Mouse (Mus musculus) right cerebral cortex, postnatal 25 days (tissue): ENCODE measurements around the gene Ttll1.

Source experiments
- DNase-seq: peaks from one replicate; pipeline ENCODE4 v3.0.0; 2022

Gene Ttll1

GRCm38 (mm10) chr15:83453879-83454278 lies 56.8 kb downstream of the Ttll1 start:
- DNase-seq, result no peak

DNA sequence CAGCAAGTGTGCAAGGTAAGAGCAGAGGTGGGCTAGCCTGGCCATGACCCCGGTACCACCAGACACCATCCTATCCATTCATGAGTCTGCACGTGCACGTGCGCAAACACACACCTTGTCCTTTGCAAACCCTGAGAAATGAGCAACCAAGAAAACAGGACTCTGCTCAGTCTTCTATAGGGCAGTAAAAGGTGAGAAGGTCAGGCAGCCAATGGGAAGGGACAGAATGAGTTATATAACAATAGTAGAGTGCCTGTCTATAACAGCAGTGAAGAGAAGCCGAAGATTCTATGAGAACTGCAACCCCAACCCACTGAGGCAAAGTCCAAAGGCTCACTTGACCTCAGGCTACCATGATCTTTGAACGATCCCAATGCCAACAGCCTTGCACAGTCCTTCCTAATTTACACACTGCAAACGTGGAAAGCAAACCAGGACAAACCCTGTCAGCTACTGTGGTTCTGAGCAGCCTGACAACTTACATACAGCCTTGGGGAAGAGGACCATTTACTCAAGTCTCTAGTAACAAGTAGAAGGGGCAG lies 58.4 kb downstream of the Ttll1 start:
- DNase-seq, result no peak

DNA sequence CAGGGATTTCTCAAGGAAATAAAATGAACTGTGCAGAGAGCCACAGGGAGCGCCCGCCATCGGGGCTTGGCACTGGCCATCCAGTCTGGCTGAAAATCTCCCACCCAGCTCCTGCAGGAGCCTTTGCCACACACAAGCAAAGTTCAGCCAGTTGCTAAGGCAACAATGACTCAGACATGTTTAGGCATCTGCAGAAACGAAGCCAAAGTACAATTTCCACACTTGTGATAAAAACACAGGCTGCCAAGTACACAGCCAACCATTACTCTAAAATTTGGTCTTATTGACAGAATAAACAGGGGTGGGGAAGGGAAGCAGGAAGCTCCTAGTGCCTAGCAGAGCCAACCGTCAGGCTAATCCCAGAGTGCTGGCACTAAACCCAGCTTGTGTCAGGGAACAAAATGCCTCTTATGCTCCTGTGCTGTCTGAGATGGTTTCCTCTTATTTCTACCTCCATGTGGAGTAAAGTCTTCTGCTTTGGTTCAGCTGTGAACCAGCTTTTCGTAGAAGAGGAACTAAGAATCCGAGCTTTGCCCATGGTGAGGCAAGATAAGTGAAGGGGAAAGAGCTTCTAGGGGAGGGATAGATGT lies 59.0 kb downstream of the Ttll1 start:
- DNase-seq, result no peak

DNA sequence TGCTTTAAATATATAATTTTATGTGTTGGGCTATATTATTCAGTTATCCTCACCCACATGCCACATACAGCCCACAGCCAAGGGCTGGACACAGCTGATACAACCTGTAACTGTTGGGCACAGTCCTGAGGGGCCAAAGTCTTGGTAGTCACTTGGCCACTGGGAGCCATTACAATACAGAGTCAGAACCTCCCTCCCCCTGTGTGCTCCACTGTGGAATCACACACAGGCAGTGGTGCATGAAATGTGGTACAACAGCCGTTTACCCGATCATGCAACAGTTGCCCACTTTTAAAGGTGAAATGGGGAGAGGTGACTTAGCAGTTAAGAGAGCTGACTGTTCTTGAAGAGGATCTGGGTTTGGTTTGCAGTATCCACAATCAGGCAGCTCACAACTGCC lies 60.7 kb downstream of the Ttll1 start:
- no peak for DNase-seq

DNA sequence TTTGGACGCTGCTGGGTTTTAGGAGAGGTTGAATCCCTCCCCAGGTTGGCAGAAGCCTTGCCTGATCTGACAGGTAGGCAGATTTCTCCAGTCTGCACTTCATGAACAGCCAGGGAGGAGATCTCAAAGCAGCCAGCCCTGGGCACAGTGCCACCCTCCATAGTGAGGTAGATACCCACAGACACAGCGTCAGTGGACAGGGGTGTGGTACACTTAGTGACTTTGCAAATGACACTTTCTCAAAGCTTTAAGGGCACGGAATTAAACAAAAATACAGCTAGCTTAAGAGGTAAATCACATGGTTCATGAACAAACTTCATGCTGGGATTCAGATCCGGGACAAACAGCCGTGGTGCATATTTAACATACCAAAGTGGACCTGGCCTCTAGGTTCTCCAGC lies 62.0 kb downstream of the Ttll1 start:
- no peak for DNase-seq

- DNase-seq, result peak; percentile 71
Measured at GRCm38 (mm10) chr15:83447791-83448544, 62.7 kb downstream of the Ttll1 start.

- DNase-seq, result no peak
Measured at GRCm38 (mm10) chr15:83445908-83446307, 64.8 kb downstream of the Ttll1 start.

DNA sequence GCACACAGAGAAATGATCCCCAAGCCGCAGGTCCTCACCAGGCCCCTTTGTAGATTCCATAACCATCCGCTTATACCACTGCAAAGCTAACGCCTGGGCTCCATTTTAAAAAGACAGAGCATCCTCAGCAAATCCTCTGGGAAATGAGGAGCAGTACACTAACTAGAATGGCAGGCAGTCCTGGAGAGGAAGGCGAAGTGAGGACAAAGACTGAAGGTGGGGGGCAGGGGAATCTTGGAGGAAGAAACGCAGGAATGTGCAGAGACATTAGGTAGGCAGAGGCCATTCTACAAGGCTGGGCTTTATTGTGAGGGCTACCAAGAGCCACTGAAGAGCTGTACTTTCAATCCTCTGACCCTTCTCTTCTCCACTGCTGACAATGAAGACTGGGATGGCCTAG lies 65.3 kb downstream of the Ttll1 start:
- DNase-seq, result no peak

GRCm38 (mm10) chr15:83444425-83444824 lies 66.3 kb downstream of the Ttll1 start:
- DNase-seq, result no peak

GRCm38 (mm10) chr15:83442495-83443037 lies 68.1 kb downstream of the Ttll1 start:
- no peak for DNase-seq

GRCm38 (mm10) chr15:83440726-83441125 lies 70.0 kb downstream of the Ttll1 start:
- no peak for DNase-seq

- DNase-seq, result no peak
Measured at GRCm38 (mm10) chr15:83436541-83436940, 74.2 kb downstream of the Ttll1 start.

DNA sequence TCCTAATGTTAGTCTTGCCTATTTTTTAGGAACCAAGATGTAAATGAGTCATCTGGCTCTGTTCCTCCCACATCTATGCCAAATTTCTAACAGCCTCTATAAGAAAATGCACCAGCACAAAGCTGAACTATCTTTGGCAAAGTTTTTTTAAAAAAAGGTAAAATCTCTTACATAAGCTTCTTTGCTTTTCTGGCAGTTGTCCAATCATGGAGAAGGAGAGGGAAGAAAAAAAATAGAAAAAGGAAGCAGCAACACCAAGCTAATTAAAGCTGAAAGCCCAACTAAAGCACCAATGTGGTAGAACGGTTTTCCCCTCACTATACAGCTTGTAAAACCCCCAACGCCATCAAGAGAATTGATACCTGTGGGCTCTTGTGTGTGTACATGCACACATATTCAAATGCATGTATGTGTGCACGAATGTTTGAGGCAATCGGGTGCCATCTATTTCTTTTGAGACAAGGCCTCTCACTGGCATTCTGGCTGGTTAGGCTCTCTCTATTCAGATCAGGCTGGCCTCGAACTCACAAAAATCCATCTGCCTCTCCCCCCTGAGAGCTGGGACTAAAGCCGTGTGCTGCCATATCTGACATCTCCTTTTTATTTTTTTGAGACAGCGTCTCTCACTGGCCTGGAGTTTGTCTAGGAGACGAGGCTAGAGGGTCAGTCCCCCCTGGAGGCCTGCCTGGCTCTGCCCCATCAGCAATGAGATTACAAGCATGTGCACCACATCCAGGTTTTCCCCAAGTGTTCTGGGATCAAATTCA lies 75.2 kb downstream of the Ttll1 start:
- DNase-seq, result peak; percentile 16

DNA sequence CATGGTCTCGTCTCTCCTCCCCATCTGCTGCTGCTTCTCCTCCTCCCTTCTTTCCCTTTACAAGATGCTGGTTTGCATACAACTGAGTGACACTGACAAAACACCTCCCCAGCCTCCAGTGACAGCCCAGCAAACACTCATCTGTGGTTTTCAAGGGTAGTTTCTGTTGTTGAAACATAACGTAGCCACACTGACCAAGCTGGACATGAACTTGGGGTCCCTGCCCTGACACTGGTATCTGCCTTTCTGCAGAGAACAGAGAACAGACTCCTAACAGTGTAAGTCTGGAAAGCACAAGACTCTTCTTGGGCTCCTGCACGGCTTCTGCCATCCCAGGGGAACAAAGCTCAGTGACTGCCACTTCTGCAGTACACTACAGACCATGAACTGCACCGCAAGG lies 76.0 kb downstream of the Ttll1 start:
- no peak for DNase-seq
